Mouse (Mus musculus): ENCODE measurements around the gene Idnk. TPM values are rescaled to one million over a fixed set of nuclear protein-coding genes. Genes with fewer than 3 reads are reported as not detected.
"Not testable (repeated sequence)": the region's sequence is repeated elsewhere in the genome, so short reads cannot be mapped to it uniquely, and the experiment has no call there.

Gene Idnk
- total and polyA plus RNA-seq, 3 experiments = 15.3 to 69.8 (median 55.1) TPM

DNA sequence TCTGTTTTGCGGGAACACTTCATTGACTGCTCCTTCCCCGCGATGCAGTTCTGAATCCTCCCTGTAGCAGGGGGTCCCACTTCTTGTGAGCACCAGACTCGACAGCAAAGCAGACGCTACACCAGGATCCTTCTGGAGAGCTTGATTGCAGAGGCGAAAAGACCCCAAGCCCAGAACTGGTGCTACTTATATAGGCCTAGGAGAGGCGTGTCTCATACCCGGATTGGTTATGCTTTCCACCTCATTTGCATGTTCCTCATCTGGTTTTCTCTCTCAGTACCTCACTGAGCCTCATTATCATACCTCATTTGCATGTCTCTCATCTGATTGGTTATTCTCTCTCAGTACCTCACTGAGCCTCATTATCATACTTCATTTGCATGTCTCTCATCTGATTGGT lies 10.8 kb upstream of the Idnk start:
- DNase-seq = not testable (repeated sequence)

- no peak for DNase-seq
These were observed 9.7 kb upstream of the Idnk start for GRCm38 (mm10) chr13:58147760-58148159.

DNA sequence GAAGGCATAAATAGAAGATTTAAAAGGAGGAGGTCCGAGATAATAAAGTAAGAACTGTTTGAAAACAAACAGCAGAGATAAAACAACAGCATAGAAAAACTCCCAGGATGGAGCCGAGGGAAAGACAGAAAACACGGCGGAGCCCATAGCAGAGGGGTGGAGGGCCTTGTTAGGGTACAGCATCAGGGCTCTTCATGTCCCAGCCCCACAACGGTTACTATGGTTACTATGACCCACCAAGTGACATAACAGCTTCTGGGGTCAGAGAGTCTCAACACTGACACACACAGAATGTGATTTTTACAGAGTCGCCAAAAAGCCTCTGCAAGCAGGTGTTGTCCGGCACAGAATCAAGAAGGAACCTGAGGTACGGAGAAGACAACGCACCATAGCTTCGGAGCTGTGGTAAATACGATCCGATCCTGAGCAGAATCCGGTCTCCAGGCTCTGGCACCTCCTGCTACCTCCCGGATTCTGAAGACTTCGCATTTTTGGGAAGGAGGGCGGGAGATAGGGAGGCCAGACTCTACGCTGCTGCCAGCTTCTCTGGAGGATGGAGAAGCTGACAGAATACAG lies 9.1 kb upstream of the Idnk start:
- peak; percentile 55 for DNase-seq

GRCm38 (mm10) chr13:58149033-58149558 lies 8.4 kb upstream of the Idnk start:
- DNase-seq = no peak

DNA sequence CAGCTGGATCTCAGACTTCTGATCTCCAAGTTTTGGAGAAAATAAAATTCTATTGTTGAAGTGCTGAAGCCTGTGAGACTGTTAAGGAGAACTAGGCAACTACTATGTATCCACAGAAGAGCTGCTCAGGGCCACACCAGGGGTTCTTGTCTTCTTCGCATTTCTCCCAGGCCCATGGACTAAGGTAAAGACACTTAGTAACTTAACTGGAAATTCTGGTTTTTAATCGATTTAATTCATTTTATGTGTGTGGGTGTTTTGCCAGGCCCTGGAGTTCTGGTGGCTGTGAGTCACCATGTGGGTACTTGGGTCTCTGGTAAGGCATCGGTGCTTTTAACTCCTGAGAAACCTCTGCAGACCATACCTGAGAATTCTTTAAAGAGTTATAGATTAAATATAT lies 7.8 kb upstream of the Idnk start:
- DNase-seq = no peak

DNA sequence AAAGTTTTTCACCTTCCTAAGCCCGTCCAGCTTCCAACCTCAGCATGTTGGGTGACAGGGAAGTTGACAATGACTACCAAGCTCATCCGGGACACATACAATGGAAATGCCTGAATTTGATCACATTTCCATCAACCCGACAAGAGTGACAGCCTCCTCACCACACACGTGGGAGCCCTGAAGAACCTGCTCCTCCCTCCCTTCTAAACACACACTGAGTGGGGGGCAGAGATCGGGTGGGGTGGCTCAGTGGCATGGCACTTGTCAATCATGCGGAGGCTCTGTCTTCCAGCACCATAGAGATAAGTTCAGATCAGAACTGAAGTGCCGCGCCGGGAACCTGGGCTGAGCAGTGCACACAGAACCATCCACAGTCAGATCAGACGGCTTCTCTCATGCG lies 7.0 kb upstream of the Idnk start:
- DNase-seq = no peak

GRCm38 (mm10) chr13:58156031-58156430 lies 1.4 kb upstream of the Idnk start:
- no peak for DNase-seq

DNA sequence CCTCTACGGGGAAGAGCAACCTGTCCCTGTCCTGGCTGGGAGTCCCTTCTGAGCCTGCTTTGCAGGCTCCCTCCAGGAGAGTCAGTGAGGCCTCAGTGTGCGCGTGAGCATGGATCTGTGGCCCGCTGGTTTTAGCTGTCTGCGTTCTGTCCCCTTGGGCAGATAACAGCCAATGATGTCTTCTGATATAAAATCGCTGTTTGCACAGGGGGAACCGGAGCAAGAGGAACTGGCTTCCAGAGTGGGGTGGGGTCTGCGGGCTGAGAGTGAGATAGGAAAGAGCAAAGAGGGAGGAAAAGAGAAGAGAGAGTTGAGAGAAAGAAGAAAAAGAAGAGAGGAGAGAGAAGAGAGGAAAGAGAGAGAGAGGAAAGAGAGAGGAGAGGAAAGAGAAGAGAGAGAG lies 413 bp upstream of the Idnk start:
- no peak for DNase-seq

GRCm38 (mm10) chr13:58158099-58158912 lies 857 bp downstream of the Idnk start:
- peak; percentile 89 for DNase-seq

GRCm38 (mm10) chr13:58160761-58161160 lies 3.3 kb downstream of the Idnk start:
- DNase-seq = no peak

DNA sequence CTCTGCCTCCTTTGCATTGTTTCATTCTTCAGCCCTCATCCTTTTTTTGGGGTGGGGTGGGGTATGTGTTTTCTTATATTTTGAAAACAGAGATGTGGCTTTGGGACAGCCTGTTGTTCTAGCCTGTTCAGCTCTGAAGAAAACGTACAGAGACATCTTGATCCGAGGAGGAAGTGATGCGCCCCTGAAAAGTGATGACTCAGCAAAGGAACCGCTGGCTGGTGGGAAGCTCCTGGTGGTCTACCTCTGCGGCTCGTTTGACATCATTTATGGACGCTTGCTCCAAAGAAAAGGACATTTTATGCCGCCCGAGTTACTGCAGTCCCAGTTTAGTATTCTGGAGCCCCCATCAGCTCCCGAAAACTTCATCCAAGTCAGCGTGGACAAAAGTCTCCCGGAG lies 5.9 kb downstream of the Idnk start:
- no peak for DNase-seq

- no peak for DNase-seq
These were observed 10.7 kb downstream of the Idnk start for GRCm38 (mm10) chr13:58168119-58168518.

DNA sequence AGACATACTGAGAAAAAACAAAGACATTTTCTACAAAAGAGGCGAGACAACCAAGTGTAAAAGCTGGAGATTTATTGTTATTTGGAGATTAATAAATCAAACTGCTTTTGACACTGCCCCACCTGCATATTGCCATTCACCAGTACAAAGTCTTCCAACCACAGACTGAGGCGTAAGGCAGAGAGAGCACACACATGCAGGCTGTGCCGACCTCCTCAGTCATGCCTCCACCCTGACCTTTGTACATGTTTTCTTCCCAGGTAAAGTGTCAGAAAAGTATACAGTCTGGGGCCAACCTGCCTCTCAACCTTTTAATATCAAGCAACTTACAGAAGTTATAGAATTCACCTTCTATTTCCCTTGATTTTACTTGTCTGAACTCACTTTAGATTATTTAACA lies 18.7 kb downstream of the Idnk start:
- no peak for DNase-seq

DNA sequence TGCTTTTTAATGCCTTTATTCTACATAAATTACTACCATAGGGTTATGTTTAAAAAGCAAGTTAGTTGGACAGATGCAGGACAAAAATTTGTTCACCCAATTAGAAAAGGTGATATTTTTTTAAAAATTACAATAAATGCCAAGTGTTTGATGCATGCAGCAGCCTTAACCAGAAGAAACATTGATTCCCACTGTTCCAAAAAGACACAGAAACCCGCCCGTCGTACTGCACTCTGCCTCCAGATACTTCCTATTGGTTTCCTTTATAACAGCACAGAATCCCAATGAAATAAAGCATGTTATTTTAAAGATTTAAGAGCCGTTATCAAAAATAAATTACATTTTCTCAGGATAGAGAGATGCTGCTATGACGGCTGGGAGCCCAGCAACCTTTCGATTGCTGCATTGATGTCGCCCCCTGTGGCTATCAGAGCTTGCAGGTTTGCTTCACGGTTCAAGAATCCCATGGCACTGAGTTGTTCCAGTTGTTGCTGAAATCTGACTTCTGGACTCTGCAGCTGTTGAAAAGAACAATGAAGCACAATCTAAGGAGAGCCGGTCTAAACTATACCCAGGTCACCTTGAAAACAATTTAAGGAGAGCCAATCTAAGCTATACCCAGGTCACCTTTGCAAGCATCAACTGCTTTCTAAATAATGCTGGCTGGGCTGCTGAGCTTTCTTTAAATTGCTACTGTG lies 20.2 kb downstream of the Idnk start:
- DNase-seq = peak; percentile 95

- DNase-seq = no peak
These were observed 24.4 kb downstream of the Idnk start for GRCm38 (mm10) chr13:58181607-58182551.

DNA sequence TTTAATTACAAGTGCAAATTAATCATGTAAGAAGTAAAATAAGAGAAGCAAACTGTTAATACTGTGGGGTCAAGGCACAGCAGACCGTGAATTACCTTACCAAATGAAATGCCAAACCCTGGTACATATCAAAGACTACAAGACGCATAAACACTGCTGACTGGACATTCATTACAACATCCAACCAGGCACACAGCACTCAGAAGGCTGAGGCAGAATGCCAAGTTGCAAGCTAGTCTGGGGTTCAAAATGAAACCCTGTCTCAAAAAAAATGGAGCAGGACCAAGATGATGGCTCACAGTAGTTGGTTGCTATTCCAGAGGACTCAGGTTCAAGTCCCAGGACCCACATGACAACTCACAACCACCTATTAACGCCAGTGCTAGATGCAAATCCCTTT lies 26.7 kb downstream of the Idnk start:
- peak; percentile 50 for DNase-seq

DNA sequence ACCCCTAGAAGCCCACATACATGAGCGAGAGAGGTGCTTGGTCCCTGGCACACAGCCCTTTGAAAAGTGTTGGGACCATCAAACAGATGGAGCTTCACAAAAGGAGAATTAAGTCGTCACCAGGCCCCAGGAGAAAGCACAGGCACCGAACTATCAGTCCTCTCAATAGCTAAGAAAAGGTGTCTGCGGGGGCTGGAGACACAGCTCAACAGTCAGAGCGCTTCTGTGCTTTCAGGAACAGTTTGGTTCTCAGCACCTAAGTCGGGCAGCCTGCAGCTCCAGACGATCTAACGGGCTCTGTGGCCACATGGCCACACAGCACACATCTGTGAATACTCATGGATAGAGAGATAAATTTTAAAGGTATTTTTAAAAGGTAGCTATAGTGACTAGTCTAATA lies 28.8 kb downstream of the Idnk start:
- no peak for DNase-seq

DNA sequence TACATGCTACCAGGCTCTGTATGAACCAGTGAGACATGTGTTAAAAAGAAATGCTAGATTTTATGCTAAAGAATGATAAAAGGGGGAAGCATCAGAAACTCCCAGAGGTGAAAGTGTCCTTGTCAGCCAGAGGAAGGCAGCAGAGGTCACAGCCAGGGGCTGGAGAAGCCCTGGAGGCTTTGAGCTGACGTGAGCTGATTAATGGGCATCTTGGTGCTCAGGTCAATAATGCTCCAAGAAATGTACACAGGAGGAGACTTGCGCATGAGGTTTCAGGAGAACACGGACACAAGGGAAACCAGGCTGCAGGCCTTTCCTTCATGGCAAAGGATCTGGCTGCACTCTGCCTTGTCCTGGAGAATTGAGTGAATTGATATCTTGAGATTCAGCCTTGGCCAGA lies 30.3 kb downstream of the Idnk start:
- no peak for DNase-seq

DNA sequence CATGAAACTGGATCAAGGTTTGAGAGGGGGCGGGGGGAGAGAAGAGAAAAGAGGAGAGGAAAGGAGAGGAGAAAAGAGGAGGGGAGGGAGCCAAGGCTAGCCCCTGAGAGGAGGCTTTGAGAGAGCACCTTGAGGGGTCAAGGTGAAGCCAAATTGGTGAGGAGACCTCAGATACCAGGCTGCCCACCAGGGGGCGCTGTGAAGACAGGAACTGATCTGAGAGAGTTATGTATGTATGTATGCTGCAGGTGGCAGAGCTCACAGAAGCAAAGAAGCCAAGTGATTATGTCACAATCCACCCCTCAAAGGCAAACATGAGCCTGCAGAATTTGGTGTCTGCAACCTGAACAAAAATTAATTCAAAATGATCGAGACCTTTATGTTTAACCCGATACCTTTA lies 31.0 kb downstream of the Idnk start:
- peak; percentile 77 for DNase-seq

- no peak for DNase-seq
These were observed 32.0 kb downstream of the Idnk start for GRCm38 (mm10) chr13:58189473-58189872.

- DNase-seq = no peak
These were observed 34.1 kb downstream of the Idnk start for GRCm38 (mm10) chr13:58191516-58191915.

DNA sequence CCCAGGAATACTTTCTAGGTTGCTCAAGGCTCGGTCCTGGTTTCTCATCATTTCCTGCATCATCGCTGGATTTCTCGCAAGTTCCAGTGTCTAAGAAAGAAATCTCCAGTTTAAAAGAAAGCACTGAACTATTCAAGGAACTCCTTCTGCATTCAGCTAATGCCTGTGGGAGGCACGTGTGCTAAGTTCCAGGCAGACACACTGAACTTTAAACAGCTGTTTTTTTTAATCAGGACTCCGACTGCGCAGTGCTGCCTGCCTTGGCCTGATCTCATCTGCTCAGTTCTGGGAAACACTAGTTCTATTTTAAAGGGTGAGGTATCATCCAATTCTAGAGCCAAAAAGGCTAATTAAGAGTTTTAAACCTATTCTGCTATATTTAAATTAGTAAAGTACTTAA lies 34.7 kb downstream of the Idnk start:
- DNase-seq = no peak

Data from adrenal gland, adult 2 months (tissue).